12 mouse cellular contexts compared by ENCODE assay signal in genomic region chr9:36944843-36945242, GRCm38 (mm10).
DNase-seq lines count a peak whose midpoint lies in the region; ATAC-seq and TF ChIP-seq lines count a peak whose summit lies in the region.
"Had no signal": no experiment of that assay in that cellular context is flagged by ENCODE, and none has a peak within 500 bp of the region (broad histone marks: within the 10 kb centered on the region; RNA-seq: fewer than 3 reads in every experiment).

No protein-coding gene starts in this region.

- no peak for ATAC-seq in neural tube, embryonic 15.5 days (ENCODE audit: low FRiP score)
- no peak for ATAC-seq in erythroblast, adult 5-6 weeks (replicated peaks; ENCODE audit: low FRiP score, poor library complexity, severe bottlenecking)
- ATAC-seq: inflammation-experienced regulatory T-cells, adult 6 months had no signal

- no peak overlapping the region for H3K4me2 ChIP-seq in neural tube, embryonic 15.5 days
- H3K4me2 ChIP-seq: limb, embryonic 13.5 days; neural tube, embryonic 13.5 days had no signal

- no peak for TF ChIP-seq CTCF in gastrocnemius, adult 2 months (IDR thresholded peaks at IDR 0.05)

- intact Hi-C loops in gastrocnemius, adult 2 months (cut with DNase I), result loop anchor here (5.0 kb wide), 1 partner anchor 48 kb away; no protein-coding TSS in a partner anchor

- H3K4me1 ChIP-seq in neural tube, embryonic 15.5 days, result peaks cover 28% of the 10 kb centered on the region

- 74% methylated on average over 7 of the region's 7 CpGs for WGBS in neural tube, embryonic 15.5 days

- H3K27me3 ChIP-seq in neural tube, embryonic 15.5 days (replicated peaks), result no peaks in the 10 kb centered on the region
- H3K27me3 ChIP-seq: neural tube, embryonic 13.5 days had no signal

- H3K36me3 ChIP-seq in neural tube, embryonic 15.5 days, result no peaks in the 10 kb centered on the region
- H3K36me3 ChIP-seq: limb, embryonic 13.5 days; neural tube, embryonic 13.5 days had no signal

- H3K9me3 ChIP-seq in neural tube, embryonic 15.5 days (replicated peaks), result no peaks in the 10 kb centered on the region
- H3K9me3 ChIP-seq: limb, embryonic 13.5 days; neural tube, embryonic 13.5 days had no signal

- peak overlapping the region; percentile 88 for H3K27ac ChIP-seq in gastrocnemius, adult 2 months
- peak overlapping the region; percentile 33; the same call in 1 of the 2 replicates for H3K27ac ChIP-seq in neural tube, embryonic 15.5 days (replicated peaks)
- H3K27ac ChIP-seq: limb, embryonic 13.5 days; neural tube, embryonic 13.5 days had no signal

- H3K4me3 ChIP-seq in gastrocnemius, adult 2 months, result peak overlapping the region; percentile 21; the same call in 1 of the 2 replicates
- H3K4me3 ChIP-seq in neural tube, embryonic 15.5 days (replicated peaks), result no peak overlapping the region
- H3K4me3 ChIP-seq: limb, embryonic 13.5 days; neural tube, embryonic 13.5 days had no signal

- no peak overlapping the region for H3K9ac ChIP-seq in neural tube, embryonic 15.5 days (replicated peaks)
- H3K9ac ChIP-seq: limb, embryonic 13.5 days; neural tube, embryonic 13.5 days had no signal

- peak; percentile 67 for DNase-seq in gastrocnemius, adult 2 months
- no peak for DNase-seq in gastrocnemius, postnatal 4 days (ENCODE audit: low spot score in 2 of 2)
- no peak for DNase-seq in neural tube, embryonic 10.5 days (ENCODE audit: extremely low spot score, low spot score)
- DNase-seq in left cerebral cortex, adult 8-10 months (ENCODE audit: low spot score in 2 of 2), result peak; percentile 53 to 96
- no peak for DNase-seq in testis, postnatal 10 days (ENCODE audit: low spot score)
- DNase-seq in ovary, postnatal 14 days (ENCODE audit: low spot score), result no peak
- DNase-seq: lung, postnatal 4 days had no signal

Comparison
In these comparisons a context has a peak if more than half of its experiments do, and no peak if none do; other contexts are left out.
1. DNase-seq: peak in gastrocnemius, adult 2 months (single experiment) and left cerebral cortex, adult 8-10 months (2 of 2); none in gastrocnemius, postnatal 4 days (0 of 2), neural tube, embryonic 10.5 days (single experiment), testis, postnatal 10 days (single experiment) and ovary, postnatal 14 days (single experiment).